Mouse (Mus musculus): ENCODE measurements at regions not wholly inside any gene's neighbourhood (a gene's known extent, or its start where the extent isn't known, plus 50 kb on each side); places are given as distances from the start of the nearest gene placed in this dataset.
"Not testable (repeated sequence)": the region's sequence is repeated elsewhere in the genome, so short reads cannot be mapped to it uniquely, and the experiment has no call there.

GRCm38 (mm10) chr14:112534971-112535370, 779.4 kb upstream of the Tpm3-rs7 start:
- intact Hi-C loops (cut with DNase I; ENCODE audit: low total_unique reads); DNase-seq: not testable (repeated sequence)

GRCm38 (mm10) chr14:112535914-112536313, 778.5 kb upstream of the Tpm3-rs7 start:
- no peak for DNase-seq
- intact Hi-C loops (cut with DNase I; ENCODE audit: low total_unique reads): no loop called here

GRCm38 (mm10) chr14:112542261-112542660, 772.1 kb upstream of the Tpm3-rs7 start:
- no peak for DNase-seq
- intact Hi-C loops (cut with DNase I; ENCODE audit: low total_unique reads): no loop called here

- DNase-seq: no peak
- intact Hi-C loops (cut with DNase I; ENCODE audit: low total_unique reads): loop anchor here (2.0 kb wide), 1 partner anchor 20 kb away; no protein-coding TSS in a partner anchor
These were observed 765.6 kb upstream of the Tpm3-rs7 start for GRCm38 (mm10) chr14:112548798-112549197.

DNA sequence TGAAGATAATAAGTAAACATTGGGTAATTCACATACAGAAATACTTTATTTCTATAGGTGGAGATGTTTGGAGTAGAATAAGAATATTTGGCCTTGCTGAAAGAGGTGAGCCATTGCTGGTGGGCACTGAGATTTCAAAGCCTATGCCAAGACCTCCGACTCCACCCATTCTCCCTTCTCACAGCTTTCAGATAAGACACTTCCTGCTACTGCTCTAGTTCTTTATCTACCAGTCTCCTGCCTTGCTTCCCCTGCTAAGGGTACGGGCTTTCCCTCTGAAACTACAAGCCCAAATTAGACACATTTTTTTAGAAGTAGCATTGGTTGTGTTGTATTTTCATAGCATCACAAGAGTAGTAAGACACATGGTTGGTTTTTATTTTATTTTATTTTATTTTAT, 752.2 kb upstream of the Tpm3-rs7 start:
- no peak for DNase-seq
- intact Hi-C loops (cut with DNase I; ENCODE audit: low total_unique reads): no loop called here

GRCm38 (mm10) chr14:112594715-112595114, 719.7 kb upstream of the Tpm3-rs7 start:
- intact Hi-C loops (cut with DNase I; ENCODE audit: low total_unique reads): no loop called here
- DNase-seq: no peak

DNA sequence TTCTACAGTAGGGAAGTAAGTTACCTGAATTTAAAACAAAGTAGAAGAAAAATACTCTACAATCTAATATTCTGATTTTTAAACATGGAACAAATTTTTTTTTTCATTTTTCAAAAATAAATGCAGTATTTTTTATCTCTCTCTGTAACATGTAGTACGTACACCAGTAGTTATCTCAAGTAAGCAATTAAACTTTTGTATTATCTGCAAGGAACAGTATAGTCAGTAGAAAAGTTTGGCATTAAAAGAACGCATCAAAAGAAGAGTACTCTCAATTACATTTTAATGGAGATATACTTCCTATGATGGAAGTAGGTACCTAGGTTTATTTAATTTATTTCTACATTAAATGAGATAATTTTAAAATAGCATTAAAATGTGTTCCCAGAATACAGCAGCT, 693.7 kb upstream of the Tpm3-rs7 start:
- no peak for DNase-seq
- intact Hi-C loops (cut with DNase I; ENCODE audit: low total_unique reads): no loop called here

DNA sequence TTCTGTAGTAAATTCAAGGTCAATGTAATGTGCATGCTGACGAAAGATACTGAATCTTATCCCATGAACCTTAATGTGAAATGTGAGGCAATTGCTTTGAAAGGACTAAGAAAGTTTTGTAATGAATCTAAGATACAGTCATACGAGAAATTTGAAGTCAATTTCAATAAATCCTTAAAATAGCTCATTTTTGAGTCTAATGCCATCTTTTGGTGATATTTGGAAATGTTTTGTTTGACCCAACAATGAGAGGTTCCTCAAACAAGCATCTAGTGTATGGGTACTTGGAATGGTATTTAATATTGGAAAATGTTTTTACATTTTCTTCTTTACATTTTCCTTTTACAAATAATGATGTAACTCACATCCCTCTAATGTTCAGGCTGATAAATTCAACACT, 656.8 kb upstream of the Tpm3-rs7 start:
- intact Hi-C loops (cut with DNase I; ENCODE audit: low total_unique reads): no loop called here
- DNase-seq: no peak

GRCm38 (mm10) chr14:112659819-112660218, 654.6 kb upstream of the Tpm3-rs7 start:
- intact Hi-C loops (cut with DNase I; ENCODE audit: low total_unique reads): no loop called here
- DNase-seq: no peak

DNA sequence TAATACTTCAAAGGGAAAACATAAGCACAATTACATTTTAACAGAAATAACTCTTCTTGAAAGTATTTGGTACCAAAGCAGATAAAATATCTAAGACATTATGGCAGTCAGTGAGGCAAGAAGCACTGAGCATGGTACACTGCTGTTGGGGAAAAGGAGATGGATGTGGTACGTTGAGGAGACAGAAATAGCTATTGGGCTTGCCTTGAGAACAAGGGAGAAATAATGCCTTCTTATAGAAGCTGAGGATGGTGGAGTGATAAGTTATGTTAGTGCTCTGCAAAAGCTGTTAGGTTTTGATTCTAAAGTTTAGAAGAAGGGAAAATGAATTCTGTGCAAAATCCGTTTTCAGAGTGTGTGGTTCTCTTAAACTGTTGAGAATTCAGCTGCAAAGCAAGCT, 633.7 kb upstream of the Tpm3-rs7 start:
- intact Hi-C loops (cut with DNase I; ENCODE audit: low total_unique reads): no loop called here
- no peak for DNase-seq

DNA sequence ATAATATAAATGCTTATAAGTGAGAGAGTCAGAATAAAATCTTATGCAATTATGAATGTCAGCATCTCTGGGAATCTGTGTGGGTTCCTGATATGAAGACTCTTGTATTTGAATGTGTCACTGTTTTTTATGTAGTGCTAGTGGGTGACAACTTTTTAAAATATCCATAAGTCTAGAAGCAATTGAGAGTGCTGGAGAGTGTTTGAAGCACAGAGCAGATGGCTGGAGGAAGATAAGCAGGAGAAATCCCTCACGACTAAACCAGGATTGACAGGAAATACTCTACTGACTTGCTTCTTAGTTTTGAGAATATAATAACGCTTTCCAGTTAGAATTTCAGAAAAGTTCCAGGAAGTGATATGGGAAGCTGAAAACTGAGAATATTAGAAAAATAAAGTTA, 628.4 kb upstream of the Tpm3-rs7 start:
- intact Hi-C loops (cut with DNase I; ENCODE audit: low total_unique reads): no loop called here
- no peak for DNase-seq

DNA sequence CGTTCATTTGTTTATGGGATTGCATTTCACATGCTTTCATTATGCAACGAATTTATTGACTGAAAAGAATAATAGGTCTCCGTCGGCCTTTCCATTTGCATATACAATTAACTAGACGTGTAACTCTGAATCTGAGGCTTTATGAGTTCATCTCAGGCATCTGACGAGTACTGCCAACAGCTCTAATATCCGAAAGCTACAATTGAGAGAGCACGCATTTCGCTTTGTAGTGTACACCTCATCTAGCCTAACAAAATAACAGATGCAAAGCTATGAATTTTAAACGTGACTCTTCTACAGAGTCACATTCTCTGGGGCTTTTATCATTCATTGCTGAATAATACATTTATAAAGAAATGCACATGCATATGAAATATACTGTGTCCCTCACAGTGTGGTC, 594.9 kb upstream of the Tpm3-rs7 start:
- intact Hi-C loops (cut with DNase I; ENCODE audit: low total_unique reads): no loop called here
- no peak for DNase-seq
